Mouse (Mus musculus): ENCODE data around the gene Rai14. TPM values are rescaled to one million over a fixed set of nuclear protein-coding genes. Genes with fewer than 3 reads are reported as not detected.

The Rai14 gene
- polyA plus RNA-seq, 2 experiments, result 2.9 to 3.7 TPM

- Histone ChIP-seq H3K36me3 (replicated peaks; ENCODE audit: control insufficient read depth, insufficient read depth, low read depth) (no peaks in the 10 kb centered on the region), H3K9me3 (ENCODE audit: control insufficient read depth, low read length) (no peaks in the 10 kb centered on the region), H3K4me1 (replicated peaks; ENCODE audit: control insufficient read depth in 2 of 2, insufficient read depth in 2 of 2, low read length in 1 of 2) (peaks cover 0 to 8% of the 10 kb centered on the region in 2 experiments; a peak in 1 of 4 replicates), H3K27me3 (ENCODE audit: control insufficient read depth, insufficient read depth, low read length) (no peaks in the 10 kb centered on the region), H3K9ac (replicated peaks) (no peak overlapping the region), H3K4me2 (ENCODE audit: low read depth) (no peak overlapping the region), H3K27ac (no peak overlapping the region), H3K4me3 (ENCODE audit: insufficient read depth in 1 of 2, low read depth in 2 of 2, low read length in 2 of 2) (no peak overlapping the region)
- ATAC-seq (ENCODE audit: insufficient read depth), result no peak
- DNase-seq (ENCODE audit: low read depth in 3 of 3, low spot score in 3 of 3), result no peak
- WGBS (ENCODE audit: insufficient replicate concordance), result 86% methylated on average over 3 of the region's 3 CpGs
- TF ChIP-seq CTCF (IDR thresholded peaks at IDR 0.05; ENCODE audit: low read depth) (no peak), EP300 (IDR thresholded peaks at IDR 0.05; ENCODE audit: low read depth) (no peak)
These were observed 94.7 kb downstream of the Rai14 start for GRCm38 (mm10) chr15:10619678-10620077.

DNA sequence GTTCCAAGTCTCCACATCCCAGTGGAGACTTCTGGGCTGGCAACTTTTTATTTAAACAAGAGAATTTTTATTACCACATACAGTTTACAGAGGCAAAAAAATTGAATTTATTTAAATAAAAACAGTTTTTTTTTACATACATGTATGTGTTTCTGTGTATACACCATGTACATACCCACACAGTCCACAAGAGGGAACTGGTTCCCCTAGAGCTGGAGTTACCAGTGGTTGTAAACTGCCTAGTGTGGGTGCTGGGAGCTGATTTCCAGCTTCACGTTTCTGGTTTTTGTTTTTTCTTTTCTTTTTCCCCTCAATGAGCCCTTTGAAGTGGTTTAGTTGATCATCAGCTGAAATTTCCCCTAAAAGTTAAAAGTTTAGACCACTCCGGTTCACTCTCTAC, 96.1 kb downstream of the Rai14 start:
- no peaks in the 10 kb centered on the region for H3K36me3 ChIP-seq (replicated peaks; ENCODE audit: control insufficient read depth, insufficient read depth, low read depth)
- H3K27ac ChIP-seq, result no peak overlapping the region
- H3K4me3 ChIP-seq (ENCODE audit: insufficient read depth in 1 of 2, low read depth in 2 of 2, low read length in 2 of 2), result no peak overlapping the region
- H3K9ac ChIP-seq (replicated peaks), result no peak overlapping the region
- no peaks in the 10 kb centered on the region for H3K27me3 ChIP-seq (ENCODE audit: control insufficient read depth, insufficient read depth, low read length)
- no peaks in the 10 kb centered on the region; a peak in 1 of 4 replicates for H3K4me1 ChIP-seq (replicated peaks; ENCODE audit: control insufficient read depth in 2 of 2, insufficient read depth in 2 of 2, low read length in 1 of 2)
- no peak for DNase-seq (ENCODE audit: low read depth in 3 of 3, low spot score in 3 of 3)
- TF ChIP-seq CTCF (IDR thresholded peaks at IDR 0.05; ENCODE audit: low read depth), result no peak
- no peak for TF ChIP-seq EP300 (IDR thresholded peaks at IDR 0.05; ENCODE audit: low read depth)
- no peak for ATAC-seq (ENCODE audit: insufficient read depth)
- H3K4me2 ChIP-seq (ENCODE audit: low read depth), result no peak overlapping the region
- WGBS (ENCODE audit: insufficient replicate concordance), result 56% methylated on average over 2 of the region's 2 CpGs
- H3K9me3 ChIP-seq (ENCODE audit: control insufficient read depth, low read length), result no peaks in the 10 kb centered on the region

DNA sequence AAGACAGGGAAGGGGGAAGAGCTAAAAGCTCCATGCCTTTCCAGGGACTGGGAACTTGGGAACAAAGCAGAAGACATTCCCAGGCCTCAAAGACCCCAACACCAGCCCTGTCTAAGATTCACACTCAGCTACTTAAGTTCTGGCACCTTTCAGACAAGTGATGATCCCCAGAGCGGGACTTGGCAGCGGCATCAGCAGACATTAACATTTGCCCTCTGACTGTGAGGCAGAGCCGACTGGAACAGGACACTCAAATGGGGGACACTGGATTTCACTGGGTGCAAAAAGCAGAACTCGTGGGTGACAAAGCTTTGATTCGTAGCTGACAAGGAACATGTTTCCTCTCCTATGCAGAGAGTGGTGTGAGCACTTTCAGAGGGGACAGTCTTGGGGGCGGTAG, 98.4 kb downstream of the Rai14 start:
- no peak for DNase-seq (ENCODE audit: low read depth in 3 of 3, low spot score in 3 of 3)
- H3K36me3 ChIP-seq (replicated peaks; ENCODE audit: control insufficient read depth, insufficient read depth, low read depth), result no peaks in the 10 kb centered on the region
- no peaks in the 10 kb centered on the region for H3K9me3 ChIP-seq (ENCODE audit: control insufficient read depth, low read length)
- no peak overlapping the region for H3K9ac ChIP-seq (replicated peaks)
- no peak overlapping the region for H3K4me3 ChIP-seq (ENCODE audit: insufficient read depth in 1 of 2, low read depth in 2 of 2, low read length in 2 of 2)
- H3K27me3 ChIP-seq (ENCODE audit: control insufficient read depth, insufficient read depth, low read length), result no peaks in the 10 kb centered on the region
- no peaks in the 10 kb centered on the region for H3K4me1 ChIP-seq (replicated peaks; ENCODE audit: control insufficient read depth in 2 of 2, insufficient read depth in 2 of 2, low read length in 1 of 2)
- TF ChIP-seq CTCF (IDR thresholded peaks at IDR 0.05; ENCODE audit: low read depth) (no peak), EP300 (IDR thresholded peaks at IDR 0.05; ENCODE audit: low read depth) (no peak)
- H3K4me2 ChIP-seq (ENCODE audit: low read depth), result no peak overlapping the region
- WGBS (ENCODE audit: insufficient replicate concordance), result 61% methylated on average over 6 of the region's 6 CpGs
- ATAC-seq (ENCODE audit: insufficient read depth), result no peak
- no peak overlapping the region for H3K27ac ChIP-seq

- Histone ChIP-seq H3K9me3 (ENCODE audit: control insufficient read depth, low read length) (no peaks in the 10 kb centered on the region), H3K27me3 (ENCODE audit: control insufficient read depth, insufficient read depth, low read length) (no peaks in the 10 kb centered on the region), H3K4me2 (ENCODE audit: low read depth) (no peak overlapping the region), H3K4me1 (replicated peaks; ENCODE audit: control insufficient read depth in 2 of 2, insufficient read depth in 2 of 2, low read length in 1 of 2) (no peaks in the 10 kb centered on the region), H3K36me3 (replicated peaks; ENCODE audit: control insufficient read depth, insufficient read depth, low read depth) (no peaks in the 10 kb centered on the region), H3K4me3 (ENCODE audit: insufficient read depth in 1 of 2, low read depth in 2 of 2, low read length in 2 of 2) (no peak overlapping the region), H3K9ac (replicated peaks) (no peak overlapping the region), H3K27ac (no peak overlapping the region)
- ATAC-seq (ENCODE audit: insufficient read depth) (no peak), DNase-seq (ENCODE audit: low read depth in 3 of 3, low spot score in 3 of 3) (no peak)
- TF ChIP-seq CTCF (IDR thresholded peaks at IDR 0.05; ENCODE audit: low read depth) (no peak), EP300 (IDR thresholded peaks at IDR 0.05; ENCODE audit: low read depth) (no peak)
- 74% methylated on average over 9 of the region's 9 CpGs for WGBS (ENCODE audit: insufficient replicate concordance)
These were observed 103.4 kb downstream of the Rai14 start for GRCm38 (mm10) chr15:10611040-10611439.

DNA sequence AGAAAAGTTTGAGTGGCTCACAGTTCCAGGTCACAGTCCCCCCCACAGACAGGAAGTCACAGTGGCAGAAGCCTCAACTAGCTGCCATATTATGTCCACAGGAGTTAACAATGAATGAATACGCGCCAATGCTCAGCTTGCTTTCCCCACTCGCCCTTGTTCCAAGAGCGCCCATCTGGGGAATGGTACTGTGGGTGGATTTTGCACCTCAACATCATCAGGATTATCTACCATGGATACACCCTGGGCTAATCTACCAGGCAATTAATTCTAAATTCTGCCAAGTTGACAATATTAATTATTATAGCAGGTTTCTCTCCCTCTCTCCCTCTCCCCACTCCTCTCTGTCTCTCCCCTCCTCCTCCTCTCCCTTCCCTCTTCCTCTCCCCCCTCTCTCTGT, 105.3 kb downstream of the Rai14 start:
- Histone ChIP-seq H3K9ac (replicated peaks) (no peak overlapping the region), H3K27me3 (ENCODE audit: control insufficient read depth, insufficient read depth, low read length) (no peaks in the 10 kb centered on the region), H3K36me3 (replicated peaks; ENCODE audit: control insufficient read depth, insufficient read depth, low read depth) (no peaks in the 10 kb centered on the region), H3K9me3 (ENCODE audit: control insufficient read depth, low read length) (no peaks in the 10 kb centered on the region), H3K4me3 (ENCODE audit: insufficient read depth in 1 of 2, low read depth in 2 of 2, low read length in 2 of 2) (no peak overlapping the region), H3K4me1 (replicated peaks; ENCODE audit: control insufficient read depth in 2 of 2, insufficient read depth in 2 of 2, low read length in 1 of 2) (no peaks in the 10 kb centered on the region), H3K27ac (no peak overlapping the region), H3K4me2 (ENCODE audit: low read depth) (no peak overlapping the region)
- no peak for ATAC-seq (ENCODE audit: insufficient read depth)
- no peak for DNase-seq (ENCODE audit: low read depth in 3 of 3, low spot score in 3 of 3)
- WGBS (ENCODE audit: insufficient replicate concordance), result 82% methylated on average over 4 of the region's 4 CpGs
- TF ChIP-seq CTCF (IDR thresholded peaks at IDR 0.05; ENCODE audit: low read depth), result no peak
- no peak for TF ChIP-seq EP300 (IDR thresholded peaks at IDR 0.05; ENCODE audit: low read depth)
